Mouse (Mus musculus) megakaryocyte progenitor cell, adult 5-6 weeks (primary cell): ENCODE data around the gene Rapgef1. TPM values are rescaled to one million over a fixed set of nuclear protein-coding genes. Genes with fewer than 3 reads are reported as not detected.
"Not testable (repeated sequence)": the region's sequence is repeated elsewhere in the genome, so short reads cannot be mapped to it uniquely, and the experiment has no call there.

ENCODE experiments used
- ATAC-seq: replicated peaks from 2 replicates; pipeline ENCODE4 v1.8.0; 2016; ENCODE audit warnings: mild to moderate bottlenecking, moderate TSS enrichment, inconsistent platforms; ENCODE audit not compliant: poor library complexity
- total RNA-seq, 2 experiments: library from RNA; stranded (forward) in 1 of 2; stranded (reverse) in 1 of 2; fragments of 157-497, 149-512 nt in 1 of 2; fragments of 200-1000 nt in 1 of 2; gene quantifications; 2 replicates each; pipeline versions ENCODE4 v1.2.3 to v1.2.4; 2015 to 2017

Rapgef1 gene
- total RNA-seq, 2 experiments from 2014 or later = 21.7 to 22.9 TPM

GRCm38 (mm10) chr2:29622126-29623005 is 2.8 kb downstream of the Rapgef1 start:
- ATAC-seq = no peak

- no peak for ATAC-seq
Observed at GRCm38 (mm10) chr2:29623247-29624090, 3.9 kb downstream of the Rapgef1 start.

- peak; percentile 54 for ATAC-seq
Observed at GRCm38 (mm10) chr2:29624091-29624608, 4.6 kb downstream of the Rapgef1 start.

GRCm38 (mm10) chr2:29624739-29625138 is 5.2 kb downstream of the Rapgef1 start:
- ATAC-seq = peak; percentile 62

GRCm38 (mm10) chr2:29625573-29626200 is 6.2 kb downstream of the Rapgef1 start:
- ATAC-seq = no peak

GRCm38 (mm10) chr2:29627337-29627736 is 7.8 kb downstream of the Rapgef1 start:
- ATAC-seq = no peak

- no peak for ATAC-seq
Observed at GRCm38 (mm10) chr2:29628186-29628585, 8.7 kb downstream of the Rapgef1 start.

GRCm38 (mm10) chr2:29628763-29629181 is 9.3 kb downstream of the Rapgef1 start:
- no peak for ATAC-seq

- ATAC-seq = no peak
Observed at GRCm38 (mm10) chr2:29629311-29629710, 9.8 kb downstream of the Rapgef1 start.

GRCm38 (mm10) chr2:29630141-29630771 is 10.7 kb downstream of the Rapgef1 start:
- no peak for ATAC-seq

- ATAC-seq = no peak
Observed at GRCm38 (mm10) chr2:29631020-29631419, 11.5 kb downstream of the Rapgef1 start.

- ATAC-seq = not testable (repeated sequence)
Observed at GRCm38 (mm10) chr2:29631564-29632167, 12.1 kb downstream of the Rapgef1 start.

- peak; percentile 61 for ATAC-seq
Observed at GRCm38 (mm10) chr2:29632168-29632662, 12.7 kb downstream of the Rapgef1 start.

- peak; percentile 30 for ATAC-seq
Observed at GRCm38 (mm10) chr2:29633101-29633554, 13.6 kb downstream of the Rapgef1 start.

GRCm38 (mm10) chr2:29633782-29634181 is 14.3 kb downstream of the Rapgef1 start:
- no peak for ATAC-seq

GRCm38 (mm10) chr2:29634541-29634940 is 15.0 kb downstream of the Rapgef1 start:
- ATAC-seq = no peak

GRCm38 (mm10) chr2:29635966-29636507 is 16.5 kb downstream of the Rapgef1 start:
- ATAC-seq = no peak

GRCm38 (mm10) chr2:29637528-29637927 is 18.0 kb downstream of the Rapgef1 start:
- ATAC-seq = no peak

GRCm38 (mm10) chr2:29639377-29639776 is 19.9 kb downstream of the Rapgef1 start:
- ATAC-seq = no peak
